Mouse (Mus musculus) frontal cortex, postnatal 25 days (tissue): ENCODE results near the gene Cd2ap.
"Not testable (repeated sequence)": the region's sequence is repeated elsewhere in the genome, so short reads cannot be mapped to it uniquely, and the experiment has no call there.

ENCODE experiments used
- DNase-seq, 2 experiments: peaks; one replicate each; pipeline ENCODE4 v3.0.0; 2022; ENCODE audit warnings: low spot score in 2 of 2

Cd2ap gene

DNA sequence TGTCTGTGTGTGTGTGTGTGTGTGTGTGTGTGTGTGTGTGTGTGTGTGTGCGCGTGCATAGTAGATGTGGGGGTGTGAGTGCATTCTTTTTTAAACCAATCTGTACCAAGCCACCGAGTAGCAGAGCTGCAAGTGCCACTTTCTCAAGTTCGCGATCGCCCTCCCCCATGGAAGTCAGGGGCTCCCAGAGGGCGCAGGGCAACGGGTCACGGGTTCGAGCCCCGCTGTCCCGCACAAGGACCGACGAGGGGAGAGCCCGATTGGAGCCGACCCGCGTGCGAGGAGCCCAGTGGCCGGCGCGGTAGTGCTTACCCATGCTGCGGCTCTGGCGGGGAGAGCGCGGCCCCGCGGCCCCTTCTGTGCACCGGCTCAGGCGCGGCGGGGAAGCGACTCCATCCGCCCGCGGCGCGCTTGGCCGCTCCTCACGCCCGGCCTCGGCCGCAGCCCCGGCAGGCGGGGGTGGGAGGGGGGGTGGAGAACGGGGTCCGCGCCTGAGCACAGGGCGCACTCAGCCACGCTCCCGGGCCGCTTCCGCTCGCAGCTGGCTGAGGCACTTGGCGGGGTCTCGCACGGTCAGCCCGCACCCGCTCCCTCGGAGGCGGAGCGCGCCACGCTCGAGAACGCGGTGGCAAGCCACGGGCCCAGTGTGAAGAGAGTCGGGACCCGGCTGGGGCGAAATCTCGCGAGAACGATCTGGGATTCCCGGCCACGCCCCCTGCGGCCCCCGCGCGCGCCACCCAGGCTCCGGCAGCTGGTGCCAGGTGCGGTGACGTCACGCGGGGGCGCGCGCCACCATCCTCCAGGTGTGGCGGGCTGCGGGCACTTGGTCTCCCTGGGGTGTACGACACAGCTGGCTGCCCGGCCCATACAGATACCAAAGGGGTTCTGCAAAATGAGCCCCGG lies at the start of gene Cd2ap:
Cd2ap (minus strand) TSS at position 665 of the 903 bp plus-strand sequence.
- DNase-seq, result peak; percentile 96 to 98

DNA sequence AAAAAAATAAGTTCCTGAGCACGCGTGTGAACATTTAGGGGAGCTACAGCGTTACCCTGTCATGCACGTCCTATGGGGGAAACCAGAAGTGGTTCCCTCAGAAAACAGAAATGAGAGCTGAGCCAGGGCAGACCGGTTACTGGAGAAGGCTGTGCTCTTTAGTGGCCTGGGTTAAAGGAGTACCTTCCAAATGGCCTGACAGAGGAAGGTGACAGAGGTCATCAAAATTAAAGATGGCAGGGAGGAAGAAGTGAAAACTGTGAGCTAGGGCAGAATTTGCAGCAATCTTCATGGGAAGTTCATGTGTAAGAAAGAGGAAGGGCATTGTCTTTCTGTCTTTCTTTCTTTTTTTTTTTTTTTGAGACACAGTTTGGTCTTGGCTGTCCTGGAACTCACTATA lies 48.3 kb upstream of the Cd2ap start:
- no peak for DNase-seq

DNA sequence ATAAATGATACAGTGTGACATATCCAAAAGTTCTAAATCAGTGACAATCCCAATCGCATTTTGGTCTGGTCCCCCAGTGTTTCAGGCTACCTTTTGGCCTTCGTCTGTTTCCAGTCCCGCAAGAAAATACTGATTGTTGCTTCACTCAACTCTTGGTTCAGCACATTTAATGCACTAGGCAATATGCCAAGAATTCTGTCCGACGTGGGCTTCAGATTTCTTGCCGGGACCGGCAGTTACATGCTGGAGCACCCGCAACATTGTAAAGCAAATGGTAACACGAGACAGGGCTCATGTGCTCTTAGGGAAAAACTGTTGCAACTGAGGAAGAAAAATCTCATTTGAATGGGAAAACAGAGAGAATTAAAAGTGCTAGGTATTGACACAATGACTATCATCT lies 42.3 kb upstream of the Cd2ap start:
- no peak for DNase-seq

DNA sequence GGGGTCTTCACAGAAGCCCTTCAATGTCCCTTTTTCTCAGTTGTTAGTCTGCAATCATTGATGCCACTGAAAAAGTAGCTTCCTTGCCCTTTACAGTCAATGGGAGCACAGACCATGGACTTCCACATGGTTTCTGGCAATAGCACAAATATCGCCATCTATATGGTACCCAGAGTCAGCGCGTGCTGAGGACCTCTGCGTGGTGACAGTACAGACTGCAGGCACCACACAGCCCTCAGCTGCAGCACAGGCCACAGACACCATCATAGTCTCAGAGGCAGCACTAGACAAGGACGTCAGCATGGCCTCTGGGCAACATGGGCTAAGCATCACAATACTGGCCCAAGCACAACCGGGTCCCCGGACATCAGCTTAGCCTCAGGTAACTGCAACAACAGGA lies 38.3 kb upstream of the Cd2ap start:
- no peak for DNase-seq

DNA sequence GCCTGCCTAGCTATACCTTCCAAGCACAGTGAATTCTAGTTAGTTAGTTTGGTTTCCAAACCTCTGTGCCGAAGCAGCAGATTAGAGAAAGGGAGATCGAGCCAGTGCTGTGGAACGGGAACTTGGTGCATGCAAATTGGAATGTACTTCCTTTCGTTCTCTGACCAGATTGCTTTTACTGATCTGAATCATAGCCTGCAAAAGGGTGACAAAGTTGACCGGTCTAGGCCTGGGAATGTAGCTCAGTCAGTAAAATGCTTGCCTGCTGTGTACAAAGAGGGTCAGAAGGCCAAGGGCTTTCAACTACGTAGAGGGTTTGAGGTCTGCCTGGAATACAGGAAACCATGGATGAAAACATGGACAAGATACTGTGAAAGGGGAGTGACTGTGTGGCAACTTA lies 35.7 kb upstream of the Cd2ap start:
- no peak for DNase-seq

DNA sequence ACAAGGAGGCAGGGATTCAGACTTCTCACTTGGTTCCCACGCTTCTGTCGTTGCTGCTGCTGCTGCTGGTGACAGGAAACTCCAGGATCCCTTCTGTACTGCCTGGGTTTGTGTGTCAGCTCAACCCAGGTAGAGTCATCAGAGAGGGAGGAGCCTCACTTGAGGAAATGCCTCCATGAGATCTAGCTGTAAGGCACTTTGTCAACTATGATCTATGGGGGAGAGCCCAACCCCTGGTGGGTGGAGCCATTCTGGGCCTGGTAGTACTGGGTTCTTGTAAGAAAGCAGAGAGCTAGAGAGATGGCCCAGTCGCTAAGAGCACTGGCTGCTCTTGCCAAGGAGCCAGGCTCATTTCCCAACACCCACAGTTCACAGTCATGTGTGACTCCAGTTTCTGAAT lies 34.0 kb upstream of the Cd2ap start:
- DNase-seq, result no peak

DNA sequence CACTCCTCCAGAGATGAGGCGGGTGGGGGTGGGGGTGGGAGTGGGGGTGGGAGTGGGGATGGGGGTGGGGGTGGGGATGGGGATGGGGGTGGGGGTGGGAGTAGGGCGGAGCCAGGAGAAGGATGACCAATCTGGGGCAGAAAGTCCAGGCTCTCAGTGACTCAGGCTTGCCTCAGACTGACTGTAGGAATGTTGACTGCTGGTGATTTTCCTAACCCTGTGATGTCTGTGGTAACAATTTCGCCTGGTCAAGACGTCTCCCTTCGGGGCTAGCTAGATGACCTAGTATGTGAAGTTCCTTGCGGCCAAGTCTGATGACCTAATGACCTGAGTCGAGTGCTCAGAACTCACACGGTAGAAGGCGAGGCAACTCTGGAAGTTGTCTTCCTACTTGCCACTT lies 32.9 kb upstream of the Cd2ap start:
- DNase-seq, result no peak

DNA sequence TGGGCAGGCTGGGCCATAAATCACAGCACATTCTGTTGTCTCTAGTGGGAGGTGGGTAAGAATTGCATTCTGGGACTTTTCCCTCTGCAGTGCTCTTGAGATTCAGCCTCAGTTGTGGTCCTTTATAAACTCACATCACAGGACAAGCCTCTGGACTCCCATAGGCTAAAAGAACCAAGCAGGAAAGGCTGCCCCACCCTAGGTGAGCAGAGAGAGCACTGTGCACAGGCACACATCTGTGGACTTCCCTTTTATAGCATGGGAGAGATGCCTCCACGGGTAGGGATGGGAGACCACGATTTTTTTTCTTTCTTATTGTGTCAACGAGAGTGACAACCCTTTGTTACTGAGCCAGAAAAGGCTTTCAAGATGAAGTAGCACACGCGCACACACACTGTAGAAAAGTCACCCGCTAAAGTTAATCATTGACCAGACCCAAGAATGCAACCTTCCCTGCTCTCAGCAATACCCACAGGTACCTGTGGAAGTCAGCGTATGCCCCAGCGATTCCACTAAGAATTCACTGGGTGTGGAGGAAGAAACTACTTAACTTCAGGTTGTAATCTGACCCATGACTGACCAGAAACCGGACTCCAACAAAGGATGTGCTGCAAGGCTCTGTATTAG lies 32.4 kb upstream of the Cd2ap start:
- no peak for DNase-seq

DNA sequence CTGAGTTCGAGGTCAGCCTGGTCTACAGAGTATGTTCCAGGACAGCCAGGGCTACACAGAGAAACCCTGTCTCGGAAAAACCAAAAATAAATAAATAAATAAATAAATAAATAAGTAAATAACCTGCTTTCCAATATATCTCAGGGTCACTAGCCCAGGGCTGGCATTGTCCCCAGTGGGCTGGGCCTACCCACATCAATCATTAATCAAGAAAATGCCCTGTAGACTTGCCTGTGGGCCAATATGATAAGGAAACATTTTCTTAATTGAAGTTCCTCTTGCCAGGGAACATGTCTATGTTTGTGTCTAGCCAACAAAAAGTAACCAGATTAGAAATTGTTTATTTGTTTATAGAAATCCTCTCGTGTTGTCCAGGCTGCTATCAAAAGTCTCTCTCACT lies 31.7 kb upstream of the Cd2ap start:
- no peak for DNase-seq

DNA sequence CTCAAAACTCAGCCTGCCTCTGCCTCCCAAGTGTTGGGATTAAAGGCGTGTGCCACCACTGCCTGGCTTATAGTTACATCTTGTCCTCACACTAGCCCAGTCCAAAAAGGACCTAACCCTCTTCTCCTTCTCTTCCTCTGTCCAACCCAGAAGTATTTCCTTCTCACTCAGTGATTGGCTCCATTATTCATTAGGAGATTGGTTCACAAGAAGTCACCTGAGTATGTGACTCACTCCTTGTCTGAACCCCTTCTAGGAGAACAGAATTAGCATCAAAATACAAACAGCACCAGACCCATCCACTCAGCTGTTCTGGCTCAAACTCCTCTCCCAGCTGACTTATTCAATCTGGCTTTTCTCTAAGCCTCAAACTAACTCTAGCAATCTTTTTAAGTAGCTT lies 30.0 kb upstream of the Cd2ap start:
- not testable (repeated sequence) for DNase-seq

DNA sequence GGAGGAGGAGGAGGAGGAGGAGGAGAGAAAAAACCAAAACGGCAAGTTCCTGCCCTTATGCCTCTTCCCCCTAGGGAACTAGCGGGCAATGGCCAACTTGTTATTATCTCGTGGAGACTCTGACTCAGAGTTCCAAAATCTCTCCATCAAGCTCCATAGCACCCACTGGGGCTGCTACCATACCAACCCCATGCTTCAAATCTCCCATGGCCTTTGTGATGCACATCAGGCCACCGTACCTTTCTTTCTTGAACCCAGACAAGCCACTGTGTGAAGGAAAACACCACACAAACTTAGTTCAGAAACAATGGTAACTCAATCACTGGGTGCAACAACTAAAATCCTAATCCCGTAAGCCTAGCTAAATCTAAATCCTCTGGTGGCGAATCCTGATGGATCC lies 29.5 kb upstream of the Cd2ap start:
- no peak for DNase-seq

DNA sequence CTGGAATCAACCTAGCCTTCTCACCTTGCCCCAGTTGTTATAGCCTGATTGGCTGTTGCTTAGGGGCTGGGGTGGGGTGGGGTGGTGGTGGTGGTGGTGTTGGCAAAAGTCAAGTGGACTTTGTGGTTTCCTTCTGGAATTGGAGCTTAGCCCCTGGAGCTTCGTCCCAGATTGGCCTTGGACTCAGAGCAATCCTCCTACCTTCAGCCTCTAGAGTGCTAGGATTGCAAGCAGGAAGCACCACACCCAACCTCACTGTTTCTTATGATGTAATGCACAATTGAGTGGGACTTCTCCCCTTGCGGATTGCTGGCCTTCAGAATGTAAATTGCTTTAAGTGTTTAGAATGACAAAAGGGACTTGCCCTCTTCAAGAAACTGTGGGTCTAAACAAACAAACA lies 24.3 kb upstream of the Cd2ap start:
- no peak for DNase-seq

DNA sequence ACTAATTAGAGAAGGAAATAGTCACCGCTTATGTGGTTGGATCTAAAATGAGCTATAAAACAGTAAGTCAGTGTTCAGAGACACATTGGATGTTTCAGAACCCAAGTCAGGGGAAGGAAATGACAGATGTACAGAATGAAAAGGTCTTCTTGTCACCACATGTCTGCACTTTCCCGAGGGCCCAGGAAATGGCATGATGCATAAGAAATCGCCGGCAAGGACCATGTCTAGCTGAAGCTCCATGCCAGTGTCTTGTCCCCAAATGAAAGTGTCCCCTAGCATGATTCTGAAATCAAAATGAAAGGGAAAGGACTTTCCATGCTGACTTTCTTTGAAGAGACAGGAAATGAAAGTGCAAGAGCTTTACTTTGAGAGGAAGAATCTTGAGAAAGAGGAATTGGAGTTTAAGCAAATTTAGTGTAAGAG lies 10.8 kb upstream of the Cd2ap start:
- no peak for DNase-seq

DNA sequence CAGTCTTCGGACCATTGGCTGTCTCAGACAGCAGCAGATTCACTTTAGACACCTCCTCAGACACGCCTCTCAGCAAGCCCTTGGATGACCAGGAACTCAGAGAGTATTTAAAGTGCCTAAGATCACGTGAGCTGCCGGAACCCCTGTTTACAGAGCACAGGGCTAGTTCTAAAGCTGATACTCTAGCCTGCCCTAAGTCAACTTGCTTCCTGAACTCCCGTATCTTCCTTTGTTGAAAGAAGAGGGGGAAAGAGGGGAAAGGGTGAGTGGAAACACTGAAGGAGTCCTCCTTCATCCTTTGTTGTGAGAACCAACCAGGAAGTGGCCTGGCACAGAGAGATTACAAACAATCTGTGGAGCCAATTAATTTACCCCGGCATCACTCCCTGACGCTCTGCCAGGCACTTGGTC lies 8.6 kb upstream of the Cd2ap start:
- DNase-seq, result no peak

DNA sequence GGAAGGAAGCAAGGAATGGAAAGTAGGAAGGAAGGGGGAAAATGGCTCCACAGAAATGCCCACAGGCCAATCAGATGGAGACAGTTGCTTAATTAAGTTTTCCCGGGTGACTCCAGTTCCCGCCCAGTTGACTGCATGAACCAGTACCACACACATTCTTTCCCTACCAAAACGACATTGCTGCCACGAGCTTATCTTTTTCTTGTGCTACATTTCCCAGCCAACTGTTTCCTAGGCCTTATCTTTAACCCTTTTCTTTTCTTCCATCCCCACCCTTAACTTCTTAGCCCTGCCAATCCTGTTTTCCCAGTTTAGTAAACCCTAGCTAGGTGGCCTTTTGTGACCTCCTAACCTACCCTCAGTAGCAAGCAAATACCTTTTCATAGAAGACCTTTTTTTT lies 7.9 kb upstream of the Cd2ap start:
- DNase-seq, result no peak

DNA sequence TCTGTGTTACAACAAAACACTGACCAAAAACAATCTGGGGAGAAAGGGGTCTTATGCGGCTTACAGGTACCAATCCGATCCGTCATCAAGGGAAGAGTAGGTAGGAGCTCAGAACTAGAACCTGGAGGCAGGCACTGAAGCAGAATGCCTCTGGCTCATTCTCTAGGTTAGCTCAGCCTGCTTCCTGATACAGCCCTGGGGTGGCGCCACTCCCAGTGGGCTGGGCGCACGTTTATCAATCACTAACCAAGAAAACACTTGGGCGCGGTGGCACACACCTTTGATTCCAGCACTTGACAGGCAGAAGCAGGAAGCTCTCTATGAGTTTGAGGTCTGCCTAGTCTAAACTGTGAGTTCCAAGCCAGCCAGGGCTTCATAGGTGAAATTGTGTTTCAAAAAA lies 7.3 kb upstream of the Cd2ap start:
- DNase-seq, result no peak

DNA sequence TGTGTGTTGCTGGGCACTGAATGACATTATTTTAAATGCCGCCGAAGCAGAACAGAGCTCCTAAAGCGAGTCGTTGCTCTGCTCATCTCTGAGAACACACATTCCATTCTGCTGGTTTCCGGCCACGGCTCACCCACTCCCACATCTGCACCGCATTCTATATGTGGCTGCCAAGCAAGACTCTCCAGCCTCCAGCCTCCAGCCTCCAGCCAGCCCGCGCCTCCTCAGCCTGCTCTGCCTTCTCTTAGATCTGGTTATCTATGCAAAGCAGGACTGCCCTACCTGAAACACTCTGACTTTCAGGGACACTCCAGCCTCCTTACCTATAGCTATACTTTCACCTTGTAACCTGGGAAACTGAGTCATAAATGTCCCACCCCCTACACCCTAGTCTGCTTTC lies 6.8 kb upstream of the Cd2ap start:
- DNase-seq, result peak; percentile 13 to 25

DNA sequence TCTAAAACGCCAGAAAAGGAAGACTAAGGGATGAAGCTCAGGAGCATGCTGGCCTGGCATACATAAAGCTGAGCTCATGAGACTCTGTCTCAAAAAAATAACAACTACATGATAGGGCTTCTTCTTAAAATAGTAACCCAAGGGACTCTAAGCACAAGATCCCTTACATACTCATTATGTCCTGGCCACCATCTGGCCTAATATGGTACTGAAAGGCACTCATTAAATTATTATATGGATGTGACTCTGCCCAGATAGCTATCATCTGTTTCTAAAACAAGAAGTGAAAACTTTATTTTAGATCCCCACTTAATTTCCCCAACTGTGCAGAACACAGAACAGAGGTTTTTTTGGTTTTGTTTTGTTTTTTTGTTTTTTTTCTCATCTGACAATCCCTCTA lies 6.4 kb upstream of the Cd2ap start:
- DNase-seq, result no peak

DNA sequence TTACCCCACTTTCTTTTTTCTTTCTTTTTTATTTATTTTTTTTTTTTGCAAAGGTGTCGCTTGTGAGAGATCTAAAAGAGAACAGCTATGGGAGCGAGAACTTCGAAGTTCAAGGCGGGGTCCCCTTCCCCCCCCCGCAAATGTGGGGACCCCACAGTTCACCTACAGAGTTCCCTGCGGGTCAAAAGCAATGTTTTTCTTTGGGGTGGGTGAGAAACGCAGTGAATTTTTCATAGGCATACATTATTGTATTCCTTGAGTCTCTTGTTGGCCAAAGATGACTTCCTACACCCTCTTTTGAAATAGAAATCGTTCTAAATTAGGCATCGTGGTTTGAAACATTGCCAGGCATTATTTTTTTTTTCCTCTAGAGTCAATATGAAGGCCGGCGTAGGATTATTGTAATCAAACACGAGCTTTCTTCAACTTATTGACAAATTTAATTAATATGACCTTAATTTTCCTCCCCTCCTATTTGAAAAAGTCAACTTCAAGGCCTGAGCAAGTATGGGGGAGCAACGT lies 500 bp upstream of the Cd2ap start:
- DNase-seq, result no peak

DNA sequence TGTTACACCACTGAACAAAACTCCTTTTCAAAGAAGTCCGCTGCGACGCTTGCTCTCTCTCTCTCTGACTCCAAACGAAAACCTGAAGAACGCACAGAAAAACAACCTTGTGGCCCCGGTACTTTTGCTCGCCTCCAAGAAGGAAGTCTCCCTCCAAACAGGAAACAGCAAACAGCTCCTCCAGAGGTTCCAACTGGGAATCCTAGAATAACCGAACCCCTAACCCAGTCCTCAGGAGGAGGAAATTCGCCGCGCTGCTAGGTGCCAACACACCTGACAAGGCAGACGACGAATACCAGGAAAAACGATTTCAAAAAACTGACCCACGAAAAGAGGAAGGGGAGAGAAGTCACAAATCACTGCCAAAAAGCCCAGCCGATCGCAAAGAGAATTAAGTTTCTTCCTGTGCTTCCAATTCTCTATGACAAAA lies 879 bp downstream of the Cd2ap start:
- DNase-seq, result peak in 1 of 2 experiments; percentile 9

DNA sequence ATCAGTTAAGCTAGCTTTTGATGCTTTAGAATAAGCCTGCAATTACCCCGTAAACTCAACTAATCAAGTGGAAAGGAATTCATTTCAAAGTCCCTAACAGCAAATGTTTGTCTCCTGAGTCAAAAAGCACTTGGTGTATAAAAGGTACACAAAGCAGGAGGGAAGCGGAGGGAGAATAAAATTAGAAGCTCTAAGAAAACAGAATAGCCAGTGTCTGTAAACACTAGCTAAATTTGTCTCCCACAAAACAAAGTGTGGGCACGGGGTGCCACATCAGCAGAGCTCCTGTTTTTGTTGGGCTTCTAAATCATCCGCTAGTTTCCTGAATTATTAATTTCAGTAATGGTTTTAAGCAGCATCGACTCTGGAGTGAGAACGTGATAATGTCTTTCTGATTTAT lies 1.4 kb downstream of the Cd2ap start:
- no peak for DNase-seq

DNA sequence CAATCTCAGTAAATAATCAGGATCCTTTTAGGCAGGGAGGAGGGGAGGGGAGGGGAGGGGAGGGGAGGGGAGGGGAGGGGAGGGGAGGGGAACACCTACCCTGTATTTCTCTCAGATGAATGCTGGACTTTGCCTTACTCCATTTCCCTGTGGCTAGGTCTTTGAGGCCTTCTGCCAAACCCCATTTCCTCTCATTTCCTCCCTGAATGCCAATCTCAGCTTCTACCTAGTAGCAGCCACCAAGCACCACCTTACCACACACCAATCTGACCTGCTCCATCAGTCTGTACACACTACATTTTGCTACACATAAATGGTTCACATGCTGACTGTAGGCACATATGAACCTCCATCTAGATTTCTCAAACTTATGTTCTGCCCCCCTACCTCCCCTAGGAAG lies 6.0 kb downstream of the Cd2ap start:
- no peak for DNase-seq

DNA sequence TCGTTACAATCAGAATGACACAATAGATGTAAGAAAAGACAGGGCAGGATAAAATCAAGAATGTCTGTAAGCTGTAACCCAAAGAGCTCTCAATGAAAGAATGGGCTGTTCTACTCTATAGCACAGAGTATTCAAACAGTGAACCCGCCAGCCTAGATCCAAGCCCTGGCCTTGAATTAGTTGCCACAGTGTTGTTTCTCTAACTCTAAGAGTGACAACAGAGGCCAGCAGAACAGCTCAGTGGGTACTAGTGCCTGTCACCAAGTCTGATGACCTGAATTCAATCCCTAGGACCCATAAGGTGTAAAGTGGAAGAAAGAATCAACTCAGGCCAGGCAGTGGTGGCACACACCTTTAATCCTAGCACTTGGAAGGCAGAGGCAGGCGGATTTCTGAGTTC lies 13.3 kb downstream of the Cd2ap start:
- DNase-seq, result no peak
